Mouse (Mus musculus): ENCODE measurements at regions not wholly inside any gene's neighbourhood (a gene's known extent, or its start where the extent isn't known, plus 50 kb on each side); places are given as distances from the start of the nearest gene placed in this dataset.

DNA sequence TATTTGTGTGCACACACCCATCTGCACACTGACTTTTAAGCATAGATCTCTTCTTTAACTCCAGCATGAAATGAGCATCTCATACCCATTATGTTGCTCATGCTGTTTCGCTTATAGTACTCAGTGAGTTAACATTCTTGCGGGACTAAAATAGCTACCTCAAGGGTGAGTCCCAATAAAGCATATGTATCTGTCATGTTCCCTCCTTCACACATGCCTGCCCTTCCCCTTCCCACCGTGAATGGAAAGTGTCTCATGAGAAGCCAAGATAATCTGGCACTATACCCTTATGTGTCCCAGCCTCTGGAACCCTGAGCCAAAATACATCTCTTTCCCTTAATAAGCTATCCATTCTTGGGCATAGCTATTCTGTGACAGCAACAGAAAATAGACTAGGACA, 352.3 kb downstream of the Gm826 start:
- Histone ChIP-seq H3K9ac (ENCODE audit: control insufficient read depth, low read depth, low read length, poor library complexity, severe bottlenecking) (no peak overlapping the region), H3K4me3 (ENCODE audit: control insufficient read depth in 1 of 2, insufficient read depth in 1 of 2, low read depth in 2 of 2, low read length in 2 of 2) (no peak overlapping the region), H3K79me2 (ENCODE audit: control insufficient read depth, insufficient read depth, low read length, poor library complexity) (no peaks in the 10 kb centered on the region), H3K27me3 (ENCODE audit: control insufficient read depth in 1 of 2, insufficient read depth in 2 of 2, low read length in 2 of 2) (no peaks in the 10 kb centered on the region), H3K9me3 (replicated peaks; ENCODE audit: insufficient read depth, low read length) (no peaks in the 10 kb centered on the region), H3K36me3 (ENCODE audit: control insufficient read depth in 1 of 2, insufficient read depth in 2 of 2, low read length in 2 of 2) (no peaks in the 10 kb centered on the region), H3K4me1 (ENCODE audit: control insufficient read depth in 1 of 2, insufficient read depth in 2 of 2, low read length in 2 of 2) (no peaks in the 10 kb centered on the region), H3K27ac (ENCODE audit: control insufficient read depth, low read depth, low read length) (no peak overlapping the region)
- no peak for DNase-seq (ENCODE audit: low read depth, low spot score)
- TF ChIP-seq EP300 (IDR thresholded peaks at IDR 0.05; ENCODE audit: low read depth in 1 of 2, low read length in 2 of 2): no peak
- no peak for TF ChIP-seq USF2 (IDR thresholded peaks at IDR 0.05; ENCODE audit: borderline replicate concordance in 1 of 2, insufficient read depth in 1 of 2, low read depth in 1 of 2, low read length in 2 of 2)
- no peak for TF ChIP-seq JUND (IDR thresholded peaks at IDR 0.05; ENCODE audit: low read depth, low read length)
- TF ChIP-seq BHLHE40 (IDR thresholded peaks at IDR 0.05; ENCODE audit: borderline replicate concordance, low read depth, low read length): no peak
- no peak for TF ChIP-seq CHD1 (IDR thresholded peaks at IDR 0.05; ENCODE audit: low read depth, low read length)
- no peak for TF ChIP-seq TCF12 (IDR thresholded peaks at IDR 0.05; ENCODE audit: low read depth, low read length)
- TF ChIP-seq KAT2A (conservative IDR thresholded peaks at IDR 0.05; ENCODE audit: low read depth, low read length): no peak
- no peak for TF ChIP-seq CHD2 (IDR thresholded peaks at IDR 0.05; ENCODE audit: low read length)
- TF ChIP-seq MYB (IDR thresholded peaks at IDR 0.05; ENCODE audit: low read depth, low read length): no peak
- no peak for TF ChIP-seq GATA1 (IDR thresholded peaks at IDR 0.05; ENCODE audit: low read depth, low read length)
- TF ChIP-seq ZC3H11A (IDR thresholded peaks at IDR 0.05; ENCODE audit: low read depth, low read length): no peak
- no peak for TF ChIP-seq SMC3 (IDR thresholded peaks at IDR 0.05; ENCODE audit: low read depth, low read length)
- no peak for TF ChIP-seq POLR2A (IDR thresholded peaks at IDR 0.05; ENCODE audit: control insufficient read depth in 1 of 2, insufficient read depth in 1 of 2, low read depth in 1 of 2, low read length in 2 of 2, poor library complexity in 1 of 2)
- TF ChIP-seq MEF2A (IDR thresholded peaks at IDR 0.05; ENCODE audit: extremely low read depth, insufficient replicate concordance, low read depth, low read length, poor library complexity, severe bottlenecking): no peak
- TF ChIP-seq POLR2AphosphoS2 (IDR thresholded peaks at IDR 0.05; ENCODE audit: low read length): no peak

DNA sequence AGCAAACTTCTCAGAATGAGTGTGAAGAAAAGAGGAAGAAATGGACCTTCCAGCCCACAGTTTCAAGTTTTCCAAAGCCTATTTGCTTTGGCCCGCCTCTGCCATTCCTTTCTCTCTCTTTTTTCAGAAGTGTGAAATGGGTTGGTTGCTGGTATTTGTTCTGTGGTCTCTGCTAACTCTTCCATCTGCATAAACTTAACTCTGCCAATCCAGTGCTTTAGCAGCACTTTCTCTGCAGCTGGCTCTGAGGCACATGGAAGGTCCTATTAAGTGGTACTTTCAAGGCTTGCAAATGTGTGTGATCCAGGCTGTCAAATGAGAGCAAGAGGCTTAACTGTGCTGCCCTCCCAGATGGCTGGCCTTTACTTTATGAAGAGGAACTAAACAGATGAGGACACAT, 383.6 kb downstream of the Gm826 start:
- Histone ChIP-seq H3K27me3 (ENCODE audit: control insufficient read depth in 1 of 2, insufficient read depth in 2 of 2, low read length in 2 of 2) (no peaks in the 10 kb centered on the region), H3K9ac (ENCODE audit: control insufficient read depth, low read depth, low read length, poor library complexity, severe bottlenecking) (no peak overlapping the region), H3K27ac (ENCODE audit: control insufficient read depth, low read depth, low read length) (no peak overlapping the region), H3K4me3 (ENCODE audit: control insufficient read depth in 1 of 2, insufficient read depth in 1 of 2, low read depth in 2 of 2, low read length in 2 of 2) (no peak overlapping the region), H3K4me1 (ENCODE audit: control insufficient read depth in 1 of 2, insufficient read depth in 2 of 2, low read length in 2 of 2) (no peaks in the 10 kb centered on the region), H3K36me3 (ENCODE audit: control insufficient read depth in 1 of 2, insufficient read depth in 2 of 2, low read length in 2 of 2) (no peaks in the 10 kb centered on the region), H3K79me2 (ENCODE audit: control insufficient read depth, insufficient read depth, low read length, poor library complexity) (no peaks in the 10 kb centered on the region), H3K9me3 (replicated peaks; ENCODE audit: insufficient read depth, low read length) (no peaks in the 10 kb centered on the region)
- TF ChIP-seq CHD1 (IDR thresholded peaks at IDR 0.05; ENCODE audit: low read depth, low read length): no peak
- no peak for DNase-seq (ENCODE audit: low read depth, low spot score)

DNA sequence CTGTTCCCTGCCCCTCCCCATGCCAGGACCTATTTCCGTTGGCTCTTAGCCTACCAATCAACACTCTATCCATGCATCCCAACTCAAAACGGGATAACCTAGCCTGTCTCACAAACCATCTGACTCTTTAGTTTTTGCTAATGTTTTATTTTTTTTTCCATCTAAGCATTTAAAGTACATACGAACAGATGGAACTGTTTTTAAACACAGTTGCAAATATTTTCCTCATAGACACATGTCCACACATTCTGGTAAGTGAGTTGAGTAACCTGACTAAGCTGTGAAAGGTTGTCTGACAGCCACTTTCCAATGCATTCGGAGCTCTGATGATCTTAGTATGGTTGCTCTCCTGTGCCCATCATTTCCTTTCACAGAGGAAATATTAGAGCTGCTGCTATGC, 384.9 kb downstream of the Gm826 start:
- no peaks in the 10 kb centered on the region for H3K27me3 ChIP-seq (ENCODE audit: control insufficient read depth in 1 of 2, insufficient read depth in 2 of 2, low read length in 2 of 2)
- no peak overlapping the region for H3K4me3 ChIP-seq (ENCODE audit: control insufficient read depth in 1 of 2, insufficient read depth in 1 of 2, low read depth in 2 of 2, low read length in 2 of 2)
- no peak overlapping the region for H3K27ac ChIP-seq (ENCODE audit: control insufficient read depth, low read depth, low read length)
- no peak for DNase-seq (ENCODE audit: low read depth, low spot score)
- H3K9ac ChIP-seq (ENCODE audit: control insufficient read depth, low read depth, low read length, poor library complexity, severe bottlenecking): no peak overlapping the region
- no peaks in the 10 kb centered on the region for H3K79me2 ChIP-seq (ENCODE audit: control insufficient read depth, insufficient read depth, low read length, poor library complexity)
- H3K4me1 ChIP-seq (ENCODE audit: control insufficient read depth in 1 of 2, insufficient read depth in 2 of 2, low read length in 2 of 2): no peaks in the 10 kb centered on the region
- TF ChIP-seq NRF1 (IDR thresholded peaks at IDR 0.05; ENCODE audit: insufficient read depth, low read depth, low read length, poor library complexity, severe bottlenecking) (no peak), JUND (IDR thresholded peaks at IDR 0.05; ENCODE audit: low read depth, low read length) (no peak), HCFC1 (IDR thresholded peaks at IDR 0.05; ENCODE audit: low read depth, low read length) (no peak), MAZ (IDR thresholded peaks at IDR 0.05; ENCODE audit: low read depth, low read length) (no peak), RCOR1 (IDR thresholded peaks at IDR 0.05; ENCODE audit: low read depth, low read length) (no peak), TBP (IDR thresholded peaks at IDR 0.05; ENCODE audit: low read depth, low read length) (no peak), USF2 (IDR thresholded peaks at IDR 0.05; ENCODE audit: borderline replicate concordance in 1 of 2, insufficient read depth in 1 of 2, low read depth in 1 of 2, low read length in 2 of 2) (no peak), ZC3H11A (IDR thresholded peaks at IDR 0.05; ENCODE audit: low read depth, low read length) (no peak), MYC (IDR thresholded peaks at IDR 0.05; ENCODE audit: low read depth, low read length) (no peak), POLR2AphosphoS5 (IDR thresholded peaks at IDR 0.05; ENCODE audit: borderline replicate concordance, low read depth, low read length) (no peak), GABPA (IDR thresholded peaks at IDR 0.05; ENCODE audit: low read depth, low read length) (no peak), RAD21 (IDR thresholded peaks at IDR 0.05; ENCODE audit: low read depth, low read length) (no peak), CHD1 (IDR thresholded peaks at IDR 0.05; ENCODE audit: low read depth, low read length) (no peak), BHLHE40 (IDR thresholded peaks at IDR 0.05; ENCODE audit: borderline replicate concordance, low read depth, low read length) (no peak), MXI1 (IDR thresholded peaks at IDR 0.05; ENCODE audit: low read depth, low read length) (no peak)
- H3K9me3 ChIP-seq (replicated peaks; ENCODE audit: insufficient read depth, low read length): no peaks in the 10 kb centered on the region
- no peaks in the 10 kb centered on the region for H3K36me3 ChIP-seq (ENCODE audit: control insufficient read depth in 1 of 2, insufficient read depth in 2 of 2, low read length in 2 of 2)

Data from MEL (cell line).